In the genomic region with DNA sequence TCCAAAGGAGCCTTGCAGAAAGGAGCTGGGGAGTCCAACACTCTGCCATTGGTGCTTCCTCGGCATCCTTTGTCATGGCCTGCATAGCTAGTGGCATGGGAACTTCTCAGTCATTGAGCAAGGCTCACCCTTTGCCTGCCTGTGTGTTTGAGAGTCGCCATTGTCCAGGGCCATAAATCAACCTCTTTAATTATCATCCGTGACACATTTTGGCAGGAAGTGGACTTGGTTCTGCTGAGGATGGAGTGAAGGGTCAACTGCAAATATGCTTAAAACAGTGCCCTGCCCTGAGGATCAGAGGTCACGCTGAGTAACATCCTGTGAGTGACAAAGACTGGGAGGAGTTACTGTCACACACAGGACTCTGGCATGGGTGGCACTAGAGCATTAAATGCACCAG, we compare ENCODE assay signal across 11 mouse cellular contexts.
A peak's percentile ranks its signal among the peaks of the same experiment; 100 is the strongest.
DNase-seq lines count a peak whose midpoint lies in the region; ATAC-seq and TF ChIP-seq lines count a peak whose summit lies in the region.
"Had no signal": no experiment of that assay in that cellular context is flagged by ENCODE, and none has a peak within 500 bp of the region (broad histone marks: within the 10 kb centered on the region; RNA-seq: fewer than 3 reads in every experiment).

No protein-coding gene starts in this region.

- 24% methylated on average over 4 of the region's 4 CpGs for WGBS in lung, embryonic 14.5 days
- 45% methylated on average over 4 of the region's 4 CpGs for WGBS in limb, embryonic 10.5 days
- WGBS in small intestine, adult 2 months = 21% methylated on average over 4 of the region's 4 CpGs

- H3K9me3 ChIP-seq in lung, embryonic 14.5 days (ENCODE audit: low read depth, low read length) = no peaks in the 10 kb centered on the region
- H3K9me3 ChIP-seq in limb, embryonic 10.5 days (replicated peaks) = no peaks in the 10 kb centered on the region
- H3K9me3 ChIP-seq: limb, embryonic 12.5 days had no signal

- no peaks in the 10 kb centered on the region for H3K36me3 ChIP-seq in lung, embryonic 14.5 days (ENCODE audit: insufficient read depth)
- no peaks in the 10 kb centered on the region for H3K36me3 ChIP-seq in limb, embryonic 10.5 days
- no peaks in the 10 kb centered on the region for H3K36me3 ChIP-seq in small intestine, adult 2 months (ENCODE audit: control insufficient read depth, insufficient read depth, low read length)
- H3K36me3 ChIP-seq: limb, embryonic 12.5 days had no signal

- ATAC-seq in lung, embryonic 14.5 days (ENCODE audit: insufficient read depth) = peak; percentile 62; the same call in 1 of the 2 replicates
- no peak for ATAC-seq in inflammation-experienced regulatory T-cells, adult 6 months

- no peak overlapping the region for H3K4me2 ChIP-seq in lung, embryonic 14.5 days
- H3K4me2 ChIP-seq: limb, embryonic 12.5 days had no signal

- H3K27me3 ChIP-seq in lung, embryonic 14.5 days (ENCODE audit: insufficient read depth, low read length) = no peaks in the 10 kb centered on the region
- H3K27me3 ChIP-seq in limb, embryonic 10.5 days (ENCODE audit: low read depth, poor library complexity, severe bottlenecking) = no peaks in the 10 kb centered on the region; the same call in 1 of the 2 replicates
- H3K27me3 ChIP-seq in small intestine, adult 2 months (ENCODE audit: control insufficient read depth, insufficient read depth, low read length) = no peaks in the 10 kb centered on the region
- H3K27me3 ChIP-seq: limb, embryonic 12.5 days had no signal

- intact Hi-C loops in left cerebral cortex, postnatal 14 days (cut with DNase I) = no loop called here

- no peaks in the 10 kb centered on the region for H3K4me1 ChIP-seq in lung, embryonic 14.5 days (ENCODE audit: insufficient read depth)
- peaks cover 9% of the 10 kb centered on the region for H3K4me1 ChIP-seq in embryonic fibroblast, embryonic 13.5 days (ENCODE audit: control insufficient read depth, insufficient read depth, low read length)
- peaks cover 14% of the 10 kb centered on the region for H3K4me1 ChIP-seq in limb, embryonic 10.5 days
- H3K4me1 ChIP-seq in small intestine, adult 2 months (ENCODE audit: control insufficient read depth, insufficient read depth, insufficient read length, low read length) = peaks cover 7% of the 10 kb centered on the region; the same call in 1 of the 2 replicates
- H3K4me1 ChIP-seq: limb, embryonic 12.5 days had no signal

- TF ChIP-seq POLR2A in embryonic fibroblast, embryonic 13.5 days (IDR thresholded peaks at IDR 0.05; ENCODE audit: low read depth, low read length) = no peak
- TF ChIP-seq POLR2A in small intestine, adult 2 months (IDR thresholded peaks at IDR 0.05; ENCODE audit: low read depth, low read length) = no peak

- DNase-seq in lung, embryonic 14.5 days = peak; percentile 49
- DNase-seq in lung, postnatal 14 days = no peak
- no peak for DNase-seq in limb, embryonic 10.5 days (ENCODE audit: low spot score)
- no peak for DNase-seq in left cerebral cortex, postnatal 14 days (ENCODE audit: low spot score in 2 of 2)
- DNase-seq: heart, postnatal 4 days; spleen, adult 18-20 months; thymus, postnatal 36 days had no signal

- H3K27ac ChIP-seq in lung, embryonic 14.5 days (ENCODE audit: low read depth) = no peak overlapping the region; the same call in 1 of the 2 replicates
- H3K27ac ChIP-seq in embryonic fibroblast, embryonic 13.5 days (ENCODE audit: insufficient read depth, low read length) = peak overlapping the region; percentile 69; the same call in 1 of the 2 replicates
- peak overlapping the region; percentile 16; the same call in 1 of the 2 replicates for H3K27ac ChIP-seq in limb, embryonic 10.5 days
- H3K27ac ChIP-seq in small intestine, adult 2 months (ENCODE audit: insufficient read depth, low read depth, low read length) = peak overlapping the region; percentile 9; the same call in 1 of the 2 replicates
- H3K27ac ChIP-seq: limb, embryonic 12.5 days had no signal

- no peak overlapping the region for H3K4me3 ChIP-seq in lung, embryonic 14.5 days (ENCODE audit: low read depth, low read length)
- no peak overlapping the region for H3K4me3 ChIP-seq in embryonic fibroblast, embryonic 13.5 days (ENCODE audit: insufficient read depth, low read length)
- no peak overlapping the region for H3K4me3 ChIP-seq in limb, embryonic 10.5 days
- no peak overlapping the region for H3K4me3 ChIP-seq in small intestine, adult 2 months (ENCODE audit: low read depth, low read length)
- H3K4me3 ChIP-seq: limb, embryonic 12.5 days had no signal

- H3K9ac ChIP-seq in lung, embryonic 14.5 days = no peak overlapping the region
- H3K9ac ChIP-seq: limb, embryonic 12.5 days had no signal

- no peak for TF ChIP-seq CTCF in lung, embryonic 14.5 days (IDR thresholded peaks at IDR 0.05; ENCODE audit: low read depth)
- no peak for TF ChIP-seq CTCF in embryonic fibroblast, embryonic 13.5 days (IDR thresholded peaks at IDR 0.05; ENCODE audit: borderline replicate concordance, insufficient read depth, low read length)
- TF ChIP-seq CTCF in small intestine, adult 2 months (IDR thresholded peaks at IDR 0.05; ENCODE audit: extremely low read depth, insufficient read length, insufficient replicate concordance, low read depth, low read length) = no peak
